ENCODE assay signal across 13 mouse cellular contexts in genomic region chr14:55338500-55338899, GRCm38 (mm10).
DNase-seq lines count a peak whose midpoint lies in the region; ATAC-seq and TF ChIP-seq lines count a peak whose summit lies in the region.
"Had no signal": no experiment of that assay in that cellular context is flagged by ENCODE, and none has a peak within 500 bp of the region (broad histone marks: within the 10 kb centered on the region; RNA-seq: fewer than 3 reads in every experiment).

No protein-coding gene starts in this region.

- TF ChIP-seq POLR2A in MEL (IDR thresholded peaks at IDR 0.05; ENCODE audit: control insufficient read depth in 1 of 2, insufficient read depth in 1 of 2, low read depth in 1 of 2, low read length in 2 of 2, poor library complexity in 1 of 2): no peak

- no peak for TF ChIP-seq RAD21 in MEL (IDR thresholded peaks at IDR 0.05; ENCODE audit: low read depth, low read length)

- H3K27ac ChIP-seq in forebrain, embryonic 15.5 days (replicated peaks): peak overlapping the region; percentile 74
- no peak overlapping the region for H3K27ac ChIP-seq in forebrain, embryonic 10.5 days
- H3K27ac ChIP-seq in layer of hippocampus, adult 2 months: peak overlapping the region; percentile 68
- no peak overlapping the region for H3K27ac ChIP-seq in MEL (ENCODE audit: control insufficient read depth, low read depth, low read length)
- peak overlapping the region; percentile 61; the same call in 1 of the 2 replicates for H3K27ac ChIP-seq in embryonic facial prominence, embryonic 14.5 days (replicated peaks; ENCODE audit: low read depth, low read length)
- H3K27ac ChIP-seq: hindbrain, embryonic 12.5 days; stomach, embryonic 15.5 days had no signal

- no peak for DNase-seq in forebrain, embryonic 10.5 days (ENCODE audit: extremely low spot score, low spot score)
- DNase-seq in layer of hippocampus, adult 2 months (ENCODE audit: low spot score in 2 of 2): no peak
- DNase-seq in layer of hippocampus, postnatal 36 days: no peak
- peak; percentile 10 for DNase-seq in MEL (ENCODE audit: low read depth, low spot score)
- DNase-seq in embryonic facial prominence, embryonic 14.5 days (ENCODE audit: low spot score): peak; percentile 66
- DNase-seq in gastrocnemius, postnatal 25 days: no peak
- DNase-seq: kidney, adult 8-10 months; right cerebral cortex, postnatal 4 days had no signal

- H3K9ac ChIP-seq in forebrain, embryonic 15.5 days (replicated peaks): no peak overlapping the region
- H3K9ac ChIP-seq in MEL (ENCODE audit: control insufficient read depth, low read depth, low read length, poor library complexity, severe bottlenecking): no peak overlapping the region
- no peak overlapping the region for H3K9ac ChIP-seq in embryonic facial prominence, embryonic 14.5 days (ENCODE audit: low read depth, low read length)
- H3K9ac ChIP-seq: hindbrain, embryonic 12.5 days; midbrain, embryonic 13.5 days; stomach, embryonic 15.5 days had no signal

- no peak for ATAC-seq in forebrain, embryonic 15.5 days (replicated peaks)
- ATAC-seq in embryonic facial prominence, embryonic 14.5 days (ENCODE audit: low read depth): no peak
- ATAC-seq: midbrain, embryonic 13.5 days had no signal

- no peak for TF ChIP-seq EP300 in MEL (IDR thresholded peaks at IDR 0.05; ENCODE audit: low read depth in 1 of 2, low read length in 2 of 2)

- whole genome bisulfite sequencing in forebrain, embryonic 15.5 days: 19% methylated on average over 7 of the region's 7 CpGs
- 72% methylated on average over 7 of the region's 7 CpGs for WGBS in forebrain, embryonic 10.5 days
- WGBS in embryonic facial prominence, embryonic 14.5 days: 39% methylated on average over 7 of the region's 7 CpGs

- H3K36me3 ChIP-seq in forebrain, embryonic 15.5 days: no peaks in the 10 kb centered on the region
- H3K36me3 ChIP-seq in forebrain, embryonic 10.5 days (replicated peaks): no peaks in the 10 kb centered on the region
- peaks cover 0 to 2% of the 10 kb centered on the region in 2 experiments; a peak in 2 of 4 replicates for H3K36me3 ChIP-seq in MEL (ENCODE audit: control insufficient read depth in 1 of 2, insufficient read depth in 2 of 2, low read length in 2 of 2)
- no peaks in the 10 kb centered on the region for H3K36me3 ChIP-seq in embryonic facial prominence, embryonic 14.5 days (ENCODE audit: control insufficient read depth, insufficient read depth, low read length)
- H3K36me3 ChIP-seq: hindbrain, embryonic 12.5 days; midbrain, embryonic 13.5 days; stomach, embryonic 15.5 days had no signal

- no peaks in the 10 kb centered on the region for H3K79me2 ChIP-seq in MEL (ENCODE audit: control insufficient read depth, insufficient read depth, low read length, poor library complexity)

- H3K4me3 ChIP-seq in forebrain, embryonic 15.5 days: no peak overlapping the region
- no peak overlapping the region for H3K4me3 ChIP-seq in forebrain, embryonic 10.5 days
- no peak overlapping the region for H3K4me3 ChIP-seq in layer of hippocampus, adult 2 months
- no peak overlapping the region for H3K4me3 ChIP-seq in MEL (ENCODE audit: control insufficient read depth in 1 of 2, insufficient read depth in 1 of 2, low read depth in 2 of 2, low read length in 2 of 2)
- no peak overlapping the region for H3K4me3 ChIP-seq in embryonic facial prominence, embryonic 14.5 days (ENCODE audit: low read depth, low read length)
- H3K4me3 ChIP-seq: erythroblast, embryonic 14.5 days; hindbrain, embryonic 12.5 days; midbrain, embryonic 13.5 days; stomach, embryonic 15.5 days had no signal

- H3K27me3 ChIP-seq in forebrain, embryonic 15.5 days: no peaks in the 10 kb centered on the region
- no peaks in the 10 kb centered on the region for H3K27me3 ChIP-seq in forebrain, embryonic 10.5 days (ENCODE audit: poor library complexity, severe bottlenecking)
- peaks cover 8 to 19% of the 10 kb centered on the region in 2 experiments; a peak in 3 of 4 replicates for H3K27me3 ChIP-seq in MEL (ENCODE audit: control insufficient read depth in 1 of 2, insufficient read depth in 2 of 2, low read length in 2 of 2)
- no peaks in the 10 kb centered on the region for H3K27me3 ChIP-seq in embryonic facial prominence, embryonic 14.5 days (replicated peaks; ENCODE audit: control insufficient read depth, insufficient read depth, low read length)
- H3K27me3 ChIP-seq: hindbrain, embryonic 12.5 days; midbrain, embryonic 13.5 days; stomach, embryonic 15.5 days had no signal

- H3K4me1 ChIP-seq in forebrain, embryonic 15.5 days: peaks cover 23% of the 10 kb centered on the region
- H3K4me1 ChIP-seq in forebrain, embryonic 10.5 days: peaks cover 33% of the 10 kb centered on the region
- peaks cover 2 to 4% of the 10 kb centered on the region in 2 experiments; a peak in 3 of 4 replicates for H3K4me1 ChIP-seq in MEL (ENCODE audit: control insufficient read depth in 1 of 2, insufficient read depth in 2 of 2, low read length in 2 of 2)
- H3K4me1 ChIP-seq in embryonic facial prominence, embryonic 14.5 days (ENCODE audit: control insufficient read depth, insufficient read depth, low read length): no peaks in the 10 kb centered on the region
- H3K4me1 ChIP-seq: stomach, embryonic 15.5 days had no signal

- no peak for TF ChIP-seq CTCF in layer of hippocampus, adult 2 months (conservative IDR thresholded peaks at IDR 0.05)
- no peak for TF ChIP-seq CTCF in MEL (IDR thresholded peaks at IDR 0.05 in 2 of 3, conservative IDR thresholded peaks at IDR 0.05 in 1 of 3; ENCODE audit: control insufficient read depth in 1 of 3, insufficient read depth in 1 of 3, low read depth in 2 of 3, low read length in 3 of 3, poor library complexity in 1 of 3, severe bottlenecking in 1 of 3)

- no peaks in the 10 kb centered on the region for H3K9me3 ChIP-seq in forebrain, embryonic 15.5 days
- H3K9me3 ChIP-seq in forebrain, embryonic 10.5 days: no peaks in the 10 kb centered on the region
- no peaks in the 10 kb centered on the region for H3K9me3 ChIP-seq in MEL (replicated peaks; ENCODE audit: insufficient read depth, low read length)
- H3K9me3 ChIP-seq in embryonic facial prominence, embryonic 14.5 days (ENCODE audit: control insufficient read depth, low read length): no peaks in the 10 kb centered on the region
- H3K9me3 ChIP-seq: hindbrain, embryonic 12.5 days; midbrain, embryonic 13.5 days; stomach, embryonic 15.5 days had no signal

- H3K4me2 ChIP-seq in forebrain, embryonic 15.5 days (replicated peaks): no peak overlapping the region
- no peak overlapping the region for H3K4me2 ChIP-seq in embryonic facial prominence, embryonic 14.5 days (ENCODE audit: low read depth, low read length)
- H3K4me2 ChIP-seq: hindbrain, embryonic 12.5 days; midbrain, embryonic 13.5 days; stomach, embryonic 15.5 days had no signal

TF ChIP-seq in MEL, 35 proteins besides CTCF, POLR2A, EP300 and RAD21:
- TF ChIP-seq JUND (IDR thresholded peaks at IDR 0.05; ENCODE audit: low read depth, low read length): no peak
TF ChIP-seq in MEL: peak in this region for 0.

Comparison
In these comparisons a context has a peak if more than half of its experiments do, and no peak if none do; other contexts are left out.
1. H3K27ac ChIP-seq: peak in forebrain, embryonic 15.5 days (single experiment), layer of hippocampus, adult 2 months (single experiment) and embryonic facial prominence, embryonic 14.5 days (single experiment); none in forebrain, embryonic 10.5 days (single experiment) and MEL (single experiment).
2. DNase-seq: peak in MEL (single experiment) and embryonic facial prominence, embryonic 14.5 days (single experiment); none in forebrain, embryonic 10.5 days (single experiment), layer of hippocampus, adult 2 months (0 of 2), layer of hippocampus, postnatal 36 days (0 of 2) and gastrocnemius, postnatal 25 days (single experiment).